Mouse (Mus musculus) hindlimb bud, embryonic 11.5 days (tissue): ENCODE data around the gene Theg.

Experiments used
- DNase-seq: peaks from one replicate; pipeline ENCODE4 v3.0.0-alpha.2; 2012; ENCODE audit warnings: low read depth, low spot score; ENCODE audit errors: extremely low spot score

The Theg gene

GRCm38 (mm10) chr10:79587061-79587751 is at the start of gene Theg:
Gene Theg, minus strand, starts transcription at chr10:79587331.
- DNase-seq = no peak

- no peak for DNase-seq
Measured at GRCm38 (mm10) chr10:79636287-79636686, 49.2 kb upstream of the Theg start.

DNA sequence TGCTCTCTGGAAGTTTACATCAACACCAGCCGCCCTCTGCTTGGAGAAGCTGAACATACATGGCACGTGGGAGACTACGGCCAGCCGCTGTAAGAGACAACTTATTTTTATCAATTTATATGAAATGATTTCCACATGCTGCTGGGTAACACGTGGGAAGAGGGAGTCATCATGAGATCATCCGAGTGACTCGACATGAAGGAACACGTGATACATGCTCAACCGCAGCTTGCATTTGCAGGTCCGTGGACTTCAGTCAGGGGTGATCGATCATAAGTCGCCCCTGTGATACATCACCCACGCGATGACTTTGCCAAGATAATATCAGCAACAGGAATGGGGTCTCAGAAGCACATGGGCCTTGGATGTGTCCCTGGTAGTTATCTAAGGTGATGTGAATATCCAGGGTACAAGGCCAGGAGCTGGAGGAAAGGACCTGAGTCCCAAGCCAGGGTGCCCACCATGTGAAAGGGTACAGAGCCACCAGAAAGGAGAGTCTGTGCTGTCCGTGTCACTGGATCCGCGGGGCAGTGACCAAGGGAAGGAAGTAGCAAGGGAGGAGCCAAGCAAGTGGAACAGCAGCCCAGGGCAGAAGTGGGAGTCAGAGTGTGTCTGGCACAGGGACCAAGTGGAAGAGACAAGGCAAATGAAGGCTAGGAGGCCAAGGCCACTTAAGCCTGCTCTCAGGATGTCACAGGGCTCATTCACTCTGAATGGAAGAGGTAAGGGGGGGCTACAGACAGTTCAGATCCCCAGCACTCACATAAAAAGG is 46.1 kb upstream of the Theg start:
- DNase-seq = no peak

GRCm38 (mm10) chr10:79631432-79631831 is 44.3 kb upstream of the Theg start:
- no peak for DNase-seq

GRCm38 (mm10) chr10:79628377-79628776 is 41.2 kb upstream of the Theg start:
- no peak for DNase-seq

DNA sequence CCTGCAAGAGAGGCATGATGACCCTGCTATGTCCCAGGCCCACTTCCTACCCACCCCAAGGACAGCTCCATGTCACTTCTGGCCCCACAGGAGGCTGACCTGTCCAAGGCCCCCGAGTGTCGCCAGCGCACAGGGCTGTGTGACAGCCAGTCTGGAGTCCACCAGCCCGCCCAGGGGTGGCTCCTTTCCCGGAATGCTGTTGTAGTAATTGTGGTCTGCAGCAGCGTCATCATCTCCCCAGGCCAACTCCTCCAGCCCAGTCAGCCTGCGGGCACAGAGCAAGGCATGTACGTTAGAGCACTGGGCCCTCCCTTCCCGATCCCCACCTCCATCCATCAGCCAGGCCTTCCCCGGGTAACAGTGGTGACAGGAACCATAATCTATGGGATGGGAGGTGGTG is 39.0 kb upstream of the Theg start:
- DNase-seq = no peak

DNA sequence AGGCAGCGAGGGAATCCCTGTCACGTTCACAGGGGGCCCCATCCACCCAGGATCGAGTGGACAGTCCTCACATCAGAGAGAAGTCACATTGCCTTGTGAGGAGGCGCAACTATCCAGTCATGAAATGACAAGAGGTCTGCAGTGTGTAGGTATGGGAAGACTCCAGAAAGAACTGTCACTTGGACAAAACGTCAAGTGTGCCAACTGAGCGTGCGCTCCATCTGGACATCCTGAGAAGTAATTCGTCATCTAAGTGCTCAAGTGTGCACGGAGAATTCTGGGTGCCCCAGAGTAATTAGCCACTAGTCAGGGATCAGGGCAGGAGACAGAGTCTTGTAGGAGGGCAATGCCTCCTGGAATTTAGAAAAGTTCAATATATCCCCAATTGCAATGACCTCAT is 38.3 kb upstream of the Theg start:
- no peak for DNase-seq

GRCm38 (mm10) chr10:79623950-79624349 is 36.8 kb upstream of the Theg start:
- DNase-seq = no peak

DNA sequence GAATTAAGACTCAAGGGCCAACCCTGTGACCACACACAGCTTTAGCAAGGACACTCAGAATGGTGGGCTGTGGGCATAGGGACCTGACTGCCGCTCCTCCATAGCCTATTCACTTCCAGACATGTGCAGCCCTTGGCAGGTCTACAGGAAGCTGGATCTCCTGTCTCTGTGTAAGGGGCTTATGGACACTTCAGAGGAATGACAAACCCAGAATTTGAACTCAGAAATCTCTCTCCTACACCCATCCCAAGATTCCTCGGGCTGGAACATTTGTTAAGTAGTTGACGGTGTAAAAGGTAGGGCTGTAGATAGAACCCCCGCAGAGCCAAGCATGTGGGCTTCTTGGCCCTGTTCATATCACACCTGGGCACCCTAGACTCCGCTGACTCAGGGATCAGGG is 29.2 kb upstream of the Theg start:
- no peak for DNase-seq

DNA sequence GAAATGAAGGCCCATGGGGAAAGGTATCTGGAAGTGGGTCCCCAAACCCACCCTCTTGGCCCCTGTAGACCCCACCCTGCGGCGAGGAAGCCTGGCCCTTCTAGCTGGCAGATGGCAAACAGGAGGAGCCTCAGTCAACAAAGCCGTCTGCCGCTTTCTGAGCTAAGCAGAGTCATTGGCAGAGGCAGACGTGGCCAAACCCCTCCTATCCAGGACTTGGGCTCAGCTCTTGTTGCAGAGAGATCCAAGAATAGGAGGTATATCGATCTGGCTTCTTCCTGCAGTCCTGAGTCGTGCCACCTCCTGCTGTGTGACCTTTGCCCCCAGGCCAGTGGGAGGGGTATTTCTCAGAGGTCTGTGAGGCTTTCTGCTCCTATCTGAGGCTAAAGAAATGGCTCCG is 28.7 kb upstream of the Theg start:
- DNase-seq = no peak

DNA sequence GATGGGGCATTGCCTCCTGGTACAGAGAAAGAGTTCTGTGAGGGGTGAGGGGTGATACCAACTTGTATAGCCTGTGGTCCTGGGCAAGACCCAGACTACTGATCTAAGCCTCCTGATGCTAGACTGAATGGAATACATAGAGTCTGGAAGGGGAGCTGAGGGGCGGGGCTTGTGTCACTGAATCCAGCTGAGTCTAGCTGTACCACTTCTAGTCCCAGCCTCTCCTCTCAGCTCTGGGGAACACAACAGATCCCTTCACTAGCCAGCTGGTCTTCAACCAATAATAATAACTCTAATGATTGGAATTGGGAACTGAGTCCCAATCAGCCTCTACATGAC is 27.1 kb upstream of the Theg start:
- no peak for DNase-seq

GRCm38 (mm10) chr10:79613578-79614304 is 26.6 kb upstream of the Theg start, which contains the start of gene C2cd4c:
Gene C2cd4c, minus strand, starts transcription at chr10:79614025.
- DNase-seq = no peak

DNA sequence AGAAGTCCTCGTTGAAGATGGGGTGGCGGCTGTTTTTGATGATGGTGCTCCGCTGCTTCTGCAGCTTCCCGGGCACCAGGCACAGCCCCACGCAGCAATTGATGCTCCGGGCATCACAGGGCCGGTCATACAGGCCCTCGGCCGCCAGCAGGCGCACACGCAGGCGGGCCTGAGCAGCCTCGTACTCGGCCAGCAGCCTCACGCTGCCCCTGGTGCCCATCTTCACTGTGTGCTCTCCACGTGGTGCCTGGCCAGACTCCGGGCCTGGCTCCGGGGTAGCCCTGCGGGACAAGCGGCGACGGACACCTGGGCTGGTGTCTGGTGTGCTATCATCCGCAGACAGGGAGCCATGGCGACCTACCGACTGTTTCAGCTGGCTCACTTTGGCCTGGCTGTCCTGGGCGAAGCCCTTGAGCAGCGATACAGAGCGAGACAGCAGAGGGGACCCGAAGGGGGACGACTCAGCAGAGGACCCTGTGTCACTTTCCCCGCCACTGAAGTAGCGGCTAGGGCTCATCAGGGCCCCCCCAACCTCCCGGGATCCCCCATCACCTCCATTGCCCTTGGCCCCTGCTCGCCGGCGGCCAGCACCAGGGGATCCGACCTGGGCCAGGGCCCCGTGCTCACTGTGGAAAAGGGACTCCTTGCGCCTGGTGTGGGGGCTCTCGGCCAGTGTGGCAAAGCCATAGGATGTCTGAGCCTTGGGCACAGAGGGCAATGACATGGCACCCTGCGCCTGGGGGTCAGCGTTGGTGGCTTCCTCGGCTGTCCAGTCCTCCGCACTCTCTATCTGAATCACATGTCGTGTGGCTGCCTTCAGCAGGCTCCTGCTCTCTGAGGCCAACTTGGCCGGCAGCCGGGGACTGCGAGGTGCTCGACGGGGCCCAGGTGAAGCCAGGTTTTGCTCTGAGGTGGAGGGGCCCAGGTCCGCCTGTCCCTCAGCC is 25.3 kb upstream of the Theg start:
- no peak for DNase-seq

DNA sequence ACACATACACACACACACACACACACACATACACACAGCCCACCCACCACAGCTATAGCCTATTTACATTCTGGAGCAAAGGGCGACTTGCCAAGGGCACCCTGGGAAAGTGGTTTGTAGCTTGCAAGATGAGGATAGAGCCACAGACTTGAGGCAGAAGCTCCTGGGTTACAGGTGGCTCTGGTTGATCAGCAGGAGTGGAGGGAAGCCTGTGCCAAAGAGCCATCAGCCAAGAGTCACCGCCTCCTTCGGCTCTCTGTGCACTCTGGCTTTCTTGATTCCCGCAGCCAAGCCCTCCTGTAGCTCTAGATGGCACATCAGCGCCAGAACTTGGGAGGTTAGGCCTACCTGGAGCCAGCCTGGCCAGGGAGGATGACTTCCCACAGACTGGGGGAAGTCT is 24.2 kb upstream of the Theg start:
- no peak for DNase-seq

DNA sequence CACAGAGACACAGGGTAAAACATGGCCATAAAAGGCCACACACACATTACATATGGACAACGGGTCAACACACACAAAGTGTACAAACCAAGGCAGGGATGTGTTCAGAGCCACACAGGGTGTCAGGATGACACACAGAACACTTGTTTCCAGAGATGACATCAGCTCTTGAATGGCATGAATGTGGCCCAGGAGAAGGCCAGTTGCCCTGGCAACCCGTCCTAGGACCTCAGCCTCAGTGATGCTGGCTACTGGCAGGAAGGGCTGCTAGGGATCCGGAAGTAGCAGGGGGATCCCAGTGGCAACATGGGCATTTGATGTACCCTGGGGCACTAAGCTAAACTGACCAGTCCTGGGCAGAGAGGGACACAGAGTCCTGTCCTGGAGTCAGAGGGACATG is 22.1 kb upstream of the Theg start:
- no peak for DNase-seq

- DNase-seq = no peak
Measured at GRCm38 (mm10) chr10:79607892-79608291, 20.8 kb upstream of the Theg start.

- DNase-seq = no peak
Measured at GRCm38 (mm10) chr10:79606537-79606936, 19.4 kb upstream of the Theg start.

DNA sequence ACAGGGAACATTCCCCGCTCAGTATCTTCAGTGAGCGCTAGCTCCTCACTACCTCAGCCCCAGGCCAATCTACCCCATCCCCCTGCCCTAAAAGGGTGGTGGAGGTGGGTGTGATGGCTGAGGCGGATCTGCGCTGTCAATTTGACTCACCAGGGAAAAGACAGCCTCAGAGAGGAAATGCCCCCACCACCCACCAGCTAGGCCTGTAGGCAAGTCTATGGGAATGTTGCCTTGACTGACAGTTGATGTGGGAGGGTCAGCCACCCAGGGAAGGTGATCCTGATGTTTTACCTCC is 10.8 kb upstream of the Theg start:
- DNase-seq = no peak

GRCm38 (mm10) chr10:79597051-79597935 is 10.2 kb upstream of the Theg start:
- DNase-seq = no peak

GRCm38 (mm10) chr10:79595590-79595929 is 8.4 kb upstream of the Theg start:
- no peak for DNase-seq
